Mouse (Mus musculus) gastrocnemius, postnatal 4 days (tissue): ENCODE measurements around the gene Hormad2. TPM values are rescaled to one million over a fixed set of nuclear protein-coding genes. Genes with fewer than 3 reads are reported as not detected.
A peak's percentile ranks its signal among the peaks of the same experiment; 100 is the strongest.

Experiments used
- DNase-seq, 2 experiments: peaks; one replicate each; pipeline ENCODE4 v3.0.0; 2021 to 2022; ENCODE audit warnings: low spot score in 2 of 2, mixed read lengths in 2 of 2
- total RNA-seq, 2 experiments: library from RNA; stranded (reverse); gene quantifications; 2 replicates each; pipeline ENCODE4 v1.2.3; 2021

Gene Hormad2
- total RNA-seq, 2 experiments from 2014 or later, result 0.66 to 0.67 TPM

DNA sequence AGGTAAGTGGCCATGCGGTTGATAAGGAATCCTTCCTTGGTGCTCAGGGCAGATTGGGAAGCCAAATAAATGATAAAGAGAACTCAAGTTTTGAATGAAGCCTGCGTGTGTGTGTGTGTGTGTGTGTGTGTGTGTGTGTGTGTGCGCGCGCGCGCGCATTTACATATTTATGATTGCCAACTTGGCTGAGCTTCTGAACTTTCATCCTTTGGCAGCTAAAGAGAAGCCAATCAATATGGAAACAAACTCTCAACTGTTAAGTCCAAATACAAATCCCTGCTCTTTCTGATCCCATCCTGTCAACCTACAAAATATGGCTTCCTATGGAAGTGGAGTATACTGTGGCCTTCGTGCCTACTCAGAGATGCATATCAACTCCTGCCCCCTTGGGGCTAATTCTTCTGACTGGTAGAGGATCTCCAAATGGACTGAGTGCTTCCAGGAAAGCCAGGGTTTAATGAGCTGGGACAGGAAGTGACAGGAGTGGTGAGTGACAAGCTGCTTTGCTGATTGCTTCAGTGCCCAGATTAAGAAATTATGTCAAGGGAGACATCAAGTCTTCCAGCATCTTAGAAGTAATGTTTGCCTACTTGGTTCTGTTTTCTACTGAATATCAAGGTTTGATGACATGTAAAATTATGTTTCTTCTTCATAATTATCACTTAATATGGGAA lies 5.4 kb upstream of the Hormad2 start:
- no peak for DNase-seq

DNA sequence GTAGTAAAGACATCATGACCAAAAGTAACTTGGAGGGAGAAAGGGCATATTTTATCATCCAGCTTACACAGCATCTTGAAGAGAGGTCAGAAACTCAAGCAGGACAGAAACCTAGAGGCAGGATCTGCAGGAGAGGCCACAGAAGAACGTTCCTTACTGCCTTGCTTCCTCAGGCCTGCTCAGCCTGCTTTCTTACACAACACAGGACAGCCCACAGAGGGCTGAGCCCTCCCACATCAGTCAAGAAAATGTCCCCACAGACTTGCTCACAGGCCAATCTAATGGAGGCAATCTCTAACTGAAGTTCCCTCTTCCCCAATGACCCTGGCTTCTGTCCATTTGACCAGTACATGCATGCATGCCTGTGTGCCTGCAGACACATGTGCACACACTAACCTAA lies 1.4 kb upstream of the Hormad2 start:
- no peak for DNase-seq

- no peak for DNase-seq
These were observed 2.7 kb downstream of the Hormad2 start for GRCm38 (mm10) chr11:4438211-4438610.

DNA sequence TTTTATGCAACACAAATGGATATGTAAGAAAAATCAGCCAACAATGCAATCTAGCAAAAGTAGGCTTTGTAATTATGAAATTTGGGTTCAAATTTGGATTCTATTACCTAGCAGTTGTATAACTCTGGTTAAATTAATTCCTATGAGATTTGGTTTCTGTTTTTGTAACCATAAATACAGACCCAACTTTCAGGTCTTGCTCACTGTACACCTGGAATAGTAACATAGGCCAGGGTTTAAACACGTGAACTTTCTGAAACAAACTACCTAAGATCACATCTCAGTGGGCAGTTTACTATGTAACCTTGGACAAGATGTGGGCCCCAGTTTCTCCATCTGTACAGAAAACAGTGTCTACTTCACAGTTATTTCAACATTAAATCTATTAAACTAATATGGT lies 3.6 kb downstream of the Hormad2 start:
- no peak for DNase-seq

DNA sequence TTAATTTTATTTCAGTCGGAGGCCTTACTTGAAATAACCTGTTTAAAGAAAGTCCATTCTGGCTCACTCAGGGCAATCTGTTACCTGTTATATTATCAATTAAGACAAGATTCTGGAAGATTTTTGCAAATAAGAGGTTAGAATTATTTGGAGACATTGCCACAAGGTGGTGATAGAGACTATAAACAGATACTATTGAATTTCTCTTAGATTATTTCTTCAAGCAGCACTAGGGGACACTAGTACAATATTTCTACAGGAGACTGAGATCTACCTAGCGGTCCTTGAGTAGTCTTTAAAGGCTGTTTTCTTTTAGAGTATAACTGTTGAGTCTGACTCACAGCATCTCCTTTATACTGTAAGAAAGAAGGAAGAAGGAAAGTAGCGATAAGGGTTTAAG lies 4.3 kb downstream of the Hormad2 start:
- DNase-seq, result no peak

DNA sequence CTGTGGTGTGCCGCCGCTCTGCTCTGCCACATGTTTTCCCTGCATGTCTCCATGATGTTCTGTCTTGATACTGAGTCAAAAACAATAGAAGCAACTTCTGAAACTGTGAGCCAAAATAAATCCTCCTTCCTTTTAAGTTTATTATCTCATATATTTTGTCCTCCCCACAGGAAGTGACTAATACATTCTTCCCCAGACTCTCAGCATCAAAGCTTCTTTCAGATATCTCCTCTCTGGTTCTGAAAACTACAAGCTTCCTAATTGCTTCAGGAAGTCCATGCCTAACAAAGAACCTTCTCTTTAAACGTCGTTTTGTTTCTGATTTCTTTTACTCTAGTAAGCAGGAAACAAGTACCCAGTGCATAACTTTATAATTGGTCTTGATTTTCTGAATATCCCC lies 6.4 kb downstream of the Hormad2 start:
- DNase-seq, result no peak

DNA sequence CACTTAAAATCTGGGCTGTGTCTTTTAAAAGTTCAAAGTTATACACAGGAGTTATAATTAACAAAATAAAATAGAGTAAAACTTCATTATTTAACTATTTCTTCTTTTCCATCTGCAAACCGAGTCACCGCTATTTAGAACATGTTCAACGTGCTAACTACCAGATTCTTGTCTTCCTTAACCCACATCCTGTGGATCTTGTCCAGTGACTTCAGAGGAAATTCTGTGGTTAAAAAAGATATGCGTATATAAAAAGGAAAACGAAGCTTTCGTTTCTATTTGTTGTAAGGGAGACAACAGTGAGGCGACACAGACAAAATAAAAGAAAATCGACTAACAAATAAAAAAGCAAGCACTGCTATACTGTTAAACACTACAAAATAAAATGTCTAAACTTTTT lies 17.1 kb downstream of the Hormad2 start:
- no peak for DNase-seq

GRCm38 (mm10) chr11:4422494-4423425 lies 18.1 kb downstream of the Hormad2 start:
- no peak for DNase-seq

DNA sequence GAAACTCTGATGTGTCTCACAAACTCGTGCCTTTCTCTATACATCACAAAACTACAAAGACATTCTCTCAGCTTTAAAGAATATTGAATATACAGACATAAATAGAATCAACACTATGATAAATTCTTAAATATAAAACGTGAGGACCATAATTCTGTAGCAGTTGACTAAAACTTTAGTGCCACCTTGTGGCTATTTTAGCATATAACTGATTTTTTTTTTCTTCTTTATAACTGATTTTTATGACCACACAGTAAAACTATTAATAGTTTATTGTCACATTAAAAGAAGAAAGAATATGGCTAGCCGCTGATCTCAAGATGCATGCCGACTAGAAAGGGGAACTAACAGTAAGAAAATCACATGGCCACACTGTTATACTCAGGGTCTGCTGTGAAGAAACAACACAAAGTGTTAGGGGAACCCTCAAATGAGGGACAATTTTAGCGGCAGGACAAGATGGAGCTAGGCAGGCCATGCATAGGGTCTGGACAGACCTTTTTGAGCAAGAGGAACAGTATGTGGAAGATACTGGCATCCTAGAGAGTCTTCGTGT lies 18.9 kb downstream of the Hormad2 start:
- no peak for DNase-seq

DNA sequence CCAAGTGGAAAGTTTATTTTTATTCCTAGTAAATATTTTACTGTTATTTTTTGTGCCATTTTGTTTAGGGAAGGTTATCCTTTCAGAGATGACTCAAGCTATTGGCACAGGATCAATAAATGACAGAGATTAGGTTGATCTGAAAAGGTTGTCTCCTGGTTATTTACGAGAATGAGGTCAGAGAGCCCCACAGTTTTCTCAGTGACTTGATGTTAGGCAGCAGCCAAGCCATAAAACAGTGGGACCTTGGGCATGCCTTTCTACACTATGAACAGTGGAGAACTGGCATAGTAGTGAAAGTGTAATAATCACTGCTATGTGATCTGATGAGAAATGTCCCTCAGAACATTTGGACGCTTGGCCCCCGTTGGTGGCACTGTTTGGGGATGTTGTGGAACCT lies 22.9 kb downstream of the Hormad2 start:
- DNase-seq, result no peak

DNA sequence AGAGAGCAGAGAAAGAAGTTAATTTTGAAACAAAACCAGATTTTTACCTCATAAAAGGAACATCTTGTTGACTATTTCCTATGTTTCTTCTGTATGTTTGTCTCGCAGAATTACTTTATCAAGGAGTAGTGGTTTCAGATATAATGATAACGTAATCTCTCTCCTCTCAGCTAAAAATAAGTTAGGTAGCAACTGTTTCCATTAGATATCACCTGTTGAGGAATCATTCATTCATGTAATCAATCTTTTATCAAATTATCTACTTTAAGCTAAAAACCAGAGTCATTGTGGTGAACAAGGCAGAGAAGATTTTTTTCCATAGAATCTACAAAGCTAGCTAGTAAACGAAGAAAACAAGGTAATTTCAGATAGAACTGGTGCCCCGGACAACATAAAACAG lies 28.6 kb downstream of the Hormad2 start:
- DNase-seq, result no peak

DNA sequence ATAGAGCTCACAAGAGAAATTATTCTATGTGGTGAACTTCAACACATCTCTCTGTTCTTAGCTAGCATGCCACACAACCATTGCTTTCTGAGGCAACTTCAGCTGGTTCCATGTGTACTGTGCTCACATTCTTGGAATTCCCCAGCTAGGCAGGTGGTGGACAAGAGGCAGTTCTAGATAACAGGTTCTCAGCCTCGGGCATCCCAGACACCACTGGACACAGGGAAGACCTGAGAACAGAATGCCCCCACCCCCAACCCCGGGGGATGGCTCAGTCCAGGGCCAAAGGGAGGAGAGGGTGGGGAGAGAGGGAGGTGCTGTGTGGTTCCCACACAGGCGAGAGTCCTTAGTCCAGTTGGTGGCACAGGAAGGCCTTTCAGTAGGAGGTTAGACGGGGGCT lies 36.6 kb downstream of the Hormad2 start:
- no peak for DNase-seq

GRCm38 (mm10) chr11:4403381-4403780 lies 37.5 kb downstream of the Hormad2 start:
- DNase-seq, result no peak

- no peak for DNase-seq
These were observed 39.7 kb downstream of the Hormad2 start for GRCm38 (mm10) chr11:4401251-4401650.

GRCm38 (mm10) chr11:4394226-4394625 lies 46.7 kb downstream of the Hormad2 start:
- DNase-seq, result no peak

DNA sequence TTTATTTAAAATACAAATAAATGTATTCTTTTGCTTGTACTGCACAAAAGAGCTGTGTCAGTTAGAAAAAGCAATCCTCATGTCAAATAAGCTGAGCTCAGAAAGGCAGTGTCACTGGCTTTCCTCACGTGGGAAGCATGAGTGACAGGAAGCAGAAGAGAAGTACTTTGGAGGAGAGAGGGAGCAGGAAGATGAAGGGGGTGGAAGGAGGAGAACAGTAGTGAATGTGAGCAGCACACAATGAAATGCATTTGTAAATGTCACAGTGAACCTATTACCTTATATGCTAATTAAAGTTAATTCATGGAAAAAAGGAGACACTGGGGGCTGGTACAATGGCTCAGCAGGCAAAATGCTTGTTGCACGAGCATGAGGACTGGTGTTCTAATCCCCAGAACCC lies 52.9 kb downstream of the Hormad2 start:
- DNase-seq, result no peak

DNA sequence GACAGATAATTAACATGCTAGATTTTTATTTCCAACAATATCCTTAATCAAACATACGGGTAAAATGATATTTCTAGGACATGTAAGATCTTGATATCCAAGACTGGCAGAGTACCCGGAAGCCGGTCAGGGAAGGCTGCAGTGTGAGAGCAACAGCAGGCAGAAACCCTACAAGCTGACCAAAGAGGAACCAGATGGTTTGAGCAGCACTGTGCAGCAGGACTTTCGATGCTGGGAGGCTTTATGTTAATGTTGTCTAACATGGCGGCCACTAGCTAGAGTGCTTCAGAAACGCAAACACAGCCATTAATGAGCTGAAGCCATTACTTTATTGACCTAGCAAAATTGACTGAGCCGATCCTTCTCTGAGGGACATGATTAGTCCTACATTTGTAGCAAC lies 58.6 kb downstream of the Hormad2 start:
- DNase-seq, result no peak

- DNase-seq, result no peak
These were observed 61.0 kb downstream of the Hormad2 start for GRCm38 (mm10) chr11:4379857-4380256.

DNA sequence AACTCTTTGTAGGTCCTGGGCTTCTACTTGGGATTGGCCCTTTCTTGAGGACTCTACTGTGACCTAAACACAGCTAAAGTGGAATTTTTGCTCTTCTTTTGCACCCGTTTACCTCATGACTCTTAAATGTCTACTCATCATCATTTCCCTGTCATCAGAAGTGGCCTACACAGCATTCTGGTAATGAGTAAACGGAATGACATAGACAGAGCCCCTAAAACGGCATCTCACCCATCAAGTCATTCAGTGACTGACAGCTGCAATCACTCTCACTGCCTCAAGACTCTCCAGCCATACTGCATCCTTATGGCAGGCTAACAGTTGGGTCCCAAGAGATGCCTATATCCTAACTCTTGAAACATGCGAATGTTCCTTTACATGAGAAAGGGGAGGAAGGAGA lies 74.5 kb downstream of the Hormad2 start:
- no peak for DNase-seq

GRCm38 (mm10) chr11:4355430-4355829 lies 85.5 kb downstream of the Hormad2 start:
- no peak for DNase-seq

DNA sequence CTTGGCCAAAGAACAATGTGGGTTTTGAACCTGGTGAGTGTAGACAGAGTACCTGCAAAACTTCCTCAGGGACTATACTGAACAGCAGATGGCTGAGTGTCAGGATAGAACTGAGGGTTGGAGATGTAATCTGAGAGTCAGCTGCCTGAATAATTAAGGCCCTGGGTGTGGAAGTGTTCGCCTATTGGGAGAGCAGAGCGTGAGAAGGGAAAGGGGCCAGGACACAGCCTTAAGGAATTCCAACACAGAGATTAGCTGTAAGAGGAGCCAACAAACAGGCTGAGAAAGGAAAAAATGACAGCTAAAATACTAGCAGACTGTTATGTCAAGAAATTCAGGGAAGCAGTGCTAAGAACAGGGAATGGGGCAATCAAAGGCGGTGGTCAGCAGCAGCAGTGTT lies 88.3 kb downstream of the Hormad2 start:
- DNase-seq, result peak in 1 of 2 experiments; percentile 21

DNA sequence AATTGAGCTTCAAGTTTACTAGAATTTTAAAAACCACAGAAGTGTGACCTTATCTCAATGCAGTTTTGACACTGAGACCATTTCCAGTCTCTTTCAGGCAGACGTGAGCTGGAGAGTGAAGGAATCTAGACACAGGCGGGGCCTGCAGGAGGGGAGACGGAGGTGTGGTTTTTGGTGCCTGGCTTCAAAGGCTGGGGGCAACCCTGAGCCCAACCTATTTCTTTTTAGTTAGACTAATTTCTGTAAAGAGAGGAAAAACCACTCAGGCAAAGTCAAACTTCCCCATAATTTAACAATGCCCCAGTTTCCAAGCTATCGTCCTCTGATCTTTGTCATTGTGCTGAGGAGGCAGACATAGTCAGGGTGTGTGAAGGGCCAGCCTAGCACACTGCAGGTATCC lies 97.0 kb downstream of the Hormad2 start:
- DNase-seq, result no peak
